In genomic region chr5:23246974-23247373, GRCm38 (mm10) we compare ENCODE assay signal across 8 mouse cellular contexts.
DNase-seq lines count a peak whose midpoint lies in the region; TF ChIP-seq lines count a peak whose summit lies in the region.

No protein-coding gene starts in this region.

- H3K27ac ChIP-seq in heart, adult 2 months: no peak overlapping the region
- H3K27ac ChIP-seq in small intestine, adult 2 months (ENCODE audit: insufficient read depth, low read depth, low read length): no peak overlapping the region

- intact Hi-C loops in heart, adult 2 months (cut with DNase I): no loop called here
- intact Hi-C loops in heart, postnatal 25 days (cut with DNase I): no loop called here

- TF ChIP-seq EP300 in heart, adult 2 months (IDR thresholded peaks at IDR 0.05; ENCODE audit: insufficient read depth, low read depth, low read length): no peak

- peak; percentile 94 for TF ChIP-seq CTCF in heart, adult 2 months (IDR thresholded peaks at IDR 0.05)
- peak; percentile 67; the same call in 1 of the 2 replicates for TF ChIP-seq CTCF in small intestine, adult 2 months (IDR thresholded peaks at IDR 0.05; ENCODE audit: extremely low read depth, insufficient read length, insufficient replicate concordance, low read depth, low read length)

- no peak for TF ChIP-seq POLR2A in heart, adult 2 months (IDR thresholded peaks at IDR 0.05; ENCODE audit: insufficient read depth, low read depth, low read length)
- TF ChIP-seq POLR2A in small intestine, adult 2 months (IDR thresholded peaks at IDR 0.05; ENCODE audit: low read depth, low read length): no peak

- peaks cover 7% of the 10 kb centered on the region for H3K36me3 ChIP-seq in heart, adult 2 months (ENCODE audit: control insufficient read depth, insufficient read depth, low read length)
- no peaks in the 10 kb centered on the region for H3K36me3 ChIP-seq in small intestine, adult 2 months (ENCODE audit: control insufficient read depth, insufficient read depth, low read length)

- H3K4me3 ChIP-seq in heart, adult 2 months: no peak overlapping the region
- no peak overlapping the region for H3K4me3 ChIP-seq in small intestine, adult 2 months (ENCODE audit: low read depth, low read length)

- peaks cover 11% of the 10 kb centered on the region for H3K4me1 ChIP-seq in heart, adult 2 months (ENCODE audit: control insufficient read depth, insufficient read depth, low read length)
- H3K4me1 ChIP-seq in small intestine, adult 2 months (ENCODE audit: control insufficient read depth, insufficient read depth, insufficient read length, low read length): no peaks in the 10 kb centered on the region; the same call in 1 of the 2 replicates

- no peaks in the 10 kb centered on the region for H3K79me2 ChIP-seq in heart, adult 2 months (replicated peaks; ENCODE audit: control insufficient read depth, insufficient read depth, low read length)

- H3K27me3 ChIP-seq in heart, adult 2 months (ENCODE audit: control insufficient read depth, insufficient read depth, low read length): no peaks in the 10 kb centered on the region
- H3K27me3 ChIP-seq in small intestine, adult 2 months (ENCODE audit: control insufficient read depth, insufficient read depth, low read length): no peaks in the 10 kb centered on the region

- 48% methylated on average over 4 of the region's 4 CpGs for WGBS in heart, adult 2 months
- 46% methylated on average over 4 of the region's 4 CpGs for WGBS in small intestine, adult 2 months

- H3K9ac ChIP-seq in heart, adult 2 months (ENCODE audit: low read depth, low read length): no peak overlapping the region

- peak in 1 of 2 experiments; percentile 70 for DNase-seq in heart, adult 2 months
- no peak for DNase-seq in heart, postnatal 25 days (ENCODE audit: low spot score)
- DNase-seq in right cerebral cortex, postnatal 4 days: peak; percentile 51
- DNase-seq in right cerebral cortex, postnatal 10 days (ENCODE audit: low spot score in 2 of 2): no peak
- peak; percentile 19 for DNase-seq in cerebellum, adult 8-10 months
- DNase-seq in kidney, postnatal 36 days: peak; percentile 21 to 73
- no peak for DNase-seq in frontal cortex, postnatal 25 days (ENCODE audit: low spot score in 2 of 2)

Comparison
In these comparisons a context has a peak if more than half of its experiments do, and no peak if none do; other contexts are left out.
1. DNase-seq: peak in right cerebral cortex, postnatal 4 days (single experiment), cerebellum, adult 8-10 months (single experiment) and kidney, postnatal 36 days (2 of 2); none in heart, postnatal 25 days (single experiment), right cerebral cortex, postnatal 10 days (0 of 2) and frontal cortex, postnatal 25 days (0 of 2).